Mouse (Mus musculus) ES-E14 (cell line): ENCODE data around the gene Nudt3. TPM values are rescaled to one million over a fixed set of nuclear protein-coding genes. Genes with fewer than 3 reads are reported as not detected.

Experiments
- DNase-seq: peaks from one replicate; pipeline ENCODE4 v3.0.0-alpha.2; 2013; ENCODE audit warnings: low read depth, low spot score
- H3K27ac ChIP-seq: 2 replicates; pipeline ENCODE4 v1.5.1; 2012; ENCODE audit warnings: low read depth, mild to moderate bottlenecking, low read length, moderate library complexity, mixed read lengths; ENCODE audit not compliant: poor library complexity, insufficient read depth, severe bottlenecking
- H3K36me3 ChIP-seq: 2 replicates; pipeline ENCODE4 v1.6.1; 2012; ENCODE audit warnings: mild to moderate bottlenecking, low read length, moderate library complexity, mixed read lengths; ENCODE audit not compliant: control insufficient read depth, poor library complexity, insufficient read depth, severe bottlenecking
- H3K4me1 ChIP-seq, 2 experiments: fragments of 150-350 bp in 1 of 2; sonication (generic) in 1 of 2; 2 replicates each; pipeline ENCODE4 v1.6.1; 2012; ENCODE audit warnings: low read length in 2 of 2, mild to moderate bottlenecking in 1 of 2, mixed read lengths in 1 of 2; ENCODE audit not compliant: control insufficient read depth in 2 of 2, insufficient read depth in 2 of 2, poor library complexity in 1 of 2
- H3K4me3 ChIP-seq, 2 experiments: fragments of 150-350 bp in 1 of 2; sonication (generic) in 1 of 2; 2 replicates each; pipeline ENCODE4 v1.5.1; 2012; ENCODE audit warnings: low read length in 2 of 2, low read depth in 1 of 2, mild to moderate bottlenecking in 1 of 2, mixed read lengths in 1 of 2; ENCODE audit not compliant: insufficient read depth in 1 of 2, poor library complexity in 1 of 2, severe bottlenecking in 1 of 2
- H3K9ac ChIP-seq: 2 replicates; pipeline ENCODE4 v1.6.1; 2012; ENCODE audit warnings: low read depth, mild to moderate bottlenecking, low read length, mixed read lengths; ENCODE audit not compliant: poor library complexity, insufficient read depth, severe bottlenecking
- H3K9me3 ChIP-seq: fragments of 150-350 bp; sonication (generic); 2 replicates; pipeline ENCODE4 v1.6.1; 2012; ENCODE audit warnings: low read depth, mild to moderate bottlenecking, low read length; ENCODE audit not compliant: control insufficient read depth, insufficient read depth
- CHD2 ChIP-seq: IDR thresholded peaks from 2 replicates; pipeline ENCODE4 v1.6.1; 2014; ENCODE audit warnings: mild to moderate bottlenecking, low read depth, low read length, inconsistent platforms
- HCFC1 ChIP-seq: IDR thresholded peaks from 2 replicates; pipeline ENCODE4 v1.6.1; 2012; ENCODE audit warnings: low read length, inconsistent platforms, borderline replicate concordance; ENCODE audit not compliant: insufficient read depth
- MAFK ChIP-seq: IDR thresholded peaks from 2 replicates; pipeline ENCODE4 v1.6.1; 2014; ENCODE audit warnings: mild to moderate bottlenecking, low read depth, low read length, inconsistent platforms; ENCODE audit not compliant: insufficient read depth
- ZC3H11A ChIP-seq: IDR thresholded peaks from 2 replicates; pipeline ENCODE4 v1.6.1; 2012; ENCODE audit warnings: low read depth, mild to moderate bottlenecking, inconsistent platforms, low read length, borderline replicate concordance
- ZNF384 ChIP-seq: IDR thresholded peaks from 2 replicates; pipeline ENCODE4 v1.6.1; 2012; ENCODE audit warnings: low read depth, low read length, inconsistent platforms
- in situ Hi-C, 2 experiments: fragments of 600-800 bp; cut with MboI; formaldehyde crosslinking; loops; one replicate each; pipeline ENCODE4 v1.15.1; 2025; ENCODE audit warnings: low sequenced_read_pairs in 2 of 2, inconsistent platforms in 1 of 2; ENCODE audit not compliant: unreplicated experiment in 2 of 2
- total RNA-seq: library from RNA; depleted of rRNA; stranded (reverse); fragments of 300-350 nt; gene quantifications from 2 replicates; pipeline ENCODE4 v1.2.3, GENCODE M21; 2012

Gene Nudt3
- total RNA-seq, 1 experiment, result 97.9 TPM

DNA sequence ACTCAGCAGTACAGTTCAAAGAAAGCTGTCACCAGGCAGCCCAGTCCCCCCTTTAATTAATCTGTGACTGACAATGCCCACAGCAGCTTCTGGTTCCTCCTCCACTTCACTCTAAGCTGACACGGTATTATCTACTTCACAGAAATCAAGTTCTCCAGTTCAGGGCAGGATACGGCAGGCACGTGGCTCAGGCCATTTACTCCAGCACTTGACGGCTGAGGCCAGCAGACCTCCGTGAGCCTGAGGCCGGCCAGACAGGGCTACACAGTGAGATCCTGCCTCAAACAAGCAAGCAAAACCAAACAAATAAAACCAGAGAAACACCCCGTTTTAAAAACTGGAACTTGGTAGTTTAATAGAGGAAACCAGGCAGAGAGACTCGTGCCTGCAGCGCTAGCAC, 36.6 kb downstream of the Nudt3 start:
- in situ Hi-C loops, result no loop called here
- H3K36me3 ChIP-seq, result peaks cover 17% of the 10 kb centered on the region

DNA sequence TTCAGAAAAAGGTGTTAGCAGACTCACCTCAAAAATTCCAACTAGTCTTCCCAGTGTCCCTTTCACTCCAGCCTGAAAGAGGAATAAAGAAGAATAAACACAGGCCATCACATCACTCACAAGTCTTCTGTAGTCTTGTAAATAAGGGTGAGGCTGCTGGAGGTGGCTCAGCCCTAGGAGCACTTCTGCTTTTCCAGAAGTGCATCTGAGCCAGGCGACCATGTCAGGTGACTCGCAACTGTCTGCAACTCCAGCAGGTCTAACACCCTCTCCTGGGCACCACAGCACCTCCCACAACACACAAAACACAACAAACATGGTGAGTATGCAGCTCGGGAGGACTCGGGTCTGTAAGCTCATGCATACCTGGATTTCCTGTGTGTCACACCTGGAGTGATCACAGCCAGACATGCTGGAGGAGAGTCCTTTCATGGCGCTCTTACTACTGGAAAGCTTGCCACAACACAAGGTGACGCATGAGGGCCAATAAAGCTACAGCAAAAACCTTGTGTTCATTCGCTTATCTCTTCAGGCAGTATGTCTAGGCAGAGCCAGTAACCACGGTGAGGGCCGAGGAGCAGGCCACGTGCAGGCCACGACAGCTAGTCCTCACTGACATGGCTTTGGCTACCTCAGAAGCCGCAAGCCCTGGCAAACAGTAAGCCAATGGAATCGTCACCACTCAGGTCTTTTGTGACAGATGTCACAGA, 40.0 kb downstream of the Nudt3 start:
- H3K36me3 ChIP-seq, result peaks cover 26% of the 10 kb centered on the region
- H3K27ac ChIP-seq, result peak overlapping the region; percentile 27; the same call in 1 of the 2 replicates
- no peak overlapping the region for H3K9ac ChIP-seq
- no peak for DNase-seq
- no peaks in the 10 kb centered on the region for H3K9me3 ChIP-seq
- H3K4me1 ChIP-seq, result peaks cover 4 to 22% of the 10 kb centered on the region in 2 experiments; a peak in 2 of 4 replicates
- in situ Hi-C loops, result no loop called here
- H3K4me3 ChIP-seq, result no peak overlapping the region
- TF ChIP-seq MAFK, result no peak
- TF ChIP-seq HCFC1, result no peak
- no peak for TF ChIP-seq ZNF384
- no peak for TF ChIP-seq ZC3H11A
- TF ChIP-seq CHD2, result no peak

More for the DNA sequence above, 36.6 kb downstream of the Nudt3 start:
- no peaks in the 10 kb centered on the region for H3K9me3 ChIP-seq
- peaks cover 4 to 18% of the 10 kb centered on the region in 2 experiments; a peak in 3 of 4 replicates for H3K4me1 ChIP-seq
- H3K9ac ChIP-seq, result no peak overlapping the region
- no peak for TF ChIP-seq ZC3H11A
- H3K27ac ChIP-seq, result no peak overlapping the region
- DNase-seq, result no peak
- no peak overlapping the region for H3K4me3 ChIP-seq

DNA sequence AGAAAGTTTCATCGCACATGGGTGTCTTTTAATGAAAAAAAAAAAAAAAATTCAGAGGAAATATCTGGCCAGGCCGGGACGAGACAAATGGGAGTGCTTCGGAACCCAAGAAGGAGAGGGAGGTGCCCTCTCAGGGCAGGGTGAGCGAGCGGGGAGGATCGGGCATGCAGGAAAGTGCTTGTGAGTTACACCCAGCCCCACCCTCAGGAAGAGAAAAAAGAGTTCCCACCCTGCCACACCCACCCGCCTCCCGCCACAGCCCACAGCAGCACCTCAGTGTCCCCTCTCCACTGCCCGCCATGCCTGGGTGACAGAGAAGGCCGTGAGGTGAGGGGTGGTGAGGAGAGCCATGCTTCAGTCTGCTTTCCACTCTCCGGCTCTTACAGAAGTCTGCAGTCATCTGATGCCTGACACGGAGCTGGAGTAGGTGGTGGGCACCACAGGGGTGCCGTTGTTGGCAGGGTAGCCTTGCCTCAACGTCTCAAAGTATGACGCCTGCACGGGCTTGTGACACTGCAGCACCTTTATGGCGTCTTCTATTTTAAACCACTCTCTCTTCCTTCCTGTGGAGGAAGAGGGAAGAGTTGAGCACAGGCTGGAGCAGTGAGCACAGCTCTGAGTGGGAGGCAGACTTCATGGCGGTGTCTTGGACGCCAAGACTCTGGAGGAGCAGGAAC, 42.8 kb downstream of the Nudt3 start:
- no peak overlapping the region; a peak in 1 of 4 replicates for H3K4me3 ChIP-seq
- H3K9ac ChIP-seq, result no peak overlapping the region
- no peak for TF ChIP-seq CHD2
- TF ChIP-seq ZNF384, result peak; percentile 79
- no peak for DNase-seq
- H3K36me3 ChIP-seq, result peaks cover 26% of the 10 kb centered on the region
- peaks cover 4 to 20% of the 10 kb centered on the region in 2 experiments; a peak in 3 of 4 replicates for H3K4me1 ChIP-seq
- in situ Hi-C loops, result no loop called here
- no peaks in the 10 kb centered on the region for H3K9me3 ChIP-seq
- H3K27ac ChIP-seq, result no peak overlapping the region

DNA sequence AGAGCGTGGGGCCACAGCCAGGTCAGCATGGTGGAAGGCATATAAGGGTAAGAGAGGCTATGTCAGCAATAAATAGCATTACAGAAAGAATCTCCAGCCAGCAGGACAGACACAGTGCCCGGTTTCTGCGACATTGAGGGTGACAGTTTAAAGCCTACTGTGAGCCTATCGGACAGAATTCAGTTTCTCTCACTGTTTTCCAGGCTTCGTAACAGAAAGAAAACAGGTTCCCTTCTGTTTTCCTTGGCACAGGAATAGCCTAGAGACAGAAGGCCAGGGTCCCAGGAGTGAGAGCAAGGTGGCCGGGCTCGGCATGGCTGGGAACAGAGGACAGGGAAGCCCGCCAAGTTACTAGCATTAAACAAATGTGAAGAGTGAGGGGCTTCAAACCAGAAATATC, 43.5 kb downstream of the Nudt3 start:
- in situ Hi-C loops, result no loop called here
- TF ChIP-seq CHD2 (no peak), MAFK (no peak), HCFC1 (no peak), ZC3H11A (no peak), ZNF384 (no peak)
- Histone ChIP-seq H3K4me3 (no peak overlapping the region), H3K36me3 (peaks cover 26% of the 10 kb centered on the region), H3K9me3 (no peaks in the 10 kb centered on the region), H3K27ac (no peak overlapping the region), H3K9ac (no peak overlapping the region), H3K4me1 (peaks cover 4 to 20% of the 10 kb centered on the region in 2 experiments; a peak in 3 of 4 replicates)
- no peak for DNase-seq

DNA sequence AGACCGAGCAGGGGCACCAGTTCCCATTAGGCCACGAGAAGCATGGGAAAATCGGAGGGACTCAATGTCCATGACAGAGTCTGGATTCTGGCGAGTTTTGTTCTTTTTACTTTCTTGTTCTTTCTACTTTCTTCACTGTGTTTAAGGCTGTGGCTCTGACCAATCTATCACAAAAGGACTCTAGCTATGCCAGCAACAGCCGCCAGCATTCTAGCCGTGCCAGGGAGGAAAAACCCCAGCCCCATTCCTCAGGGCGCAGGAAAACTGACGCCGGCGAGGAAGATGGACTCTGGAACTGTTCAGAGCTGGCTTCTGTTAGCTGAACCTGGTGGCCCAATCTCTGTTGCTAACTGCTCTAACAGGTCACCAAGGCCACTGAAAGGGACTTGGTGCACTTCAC, 44.8 kb downstream of the Nudt3 start:
- in situ Hi-C loops, result no loop called here
- no peak for DNase-seq
- no peak overlapping the region for H3K27ac ChIP-seq
- peaks cover 26% of the 10 kb centered on the region for H3K36me3 ChIP-seq
- no peak overlapping the region for H3K9ac ChIP-seq
- H3K4me3 ChIP-seq, result no peak overlapping the region
- H3K9me3 ChIP-seq, result no peaks in the 10 kb centered on the region
- TF ChIP-seq CHD2 (no peak), MAFK (no peak), HCFC1 (no peak), ZNF384 (no peak), ZC3H11A (no peak)
- peaks cover 4 to 18% of the 10 kb centered on the region in 2 experiments; a peak in 3 of 4 replicates for H3K4me1 ChIP-seq
